Mouse (Mus musculus): ENCODE results near the gene Foxf2. TPM values are rescaled to one million over a fixed set of nuclear protein-coding genes. Genes with fewer than 3 reads are reported as not detected.

Gene Foxf2
- total RNA-seq, 1 experiment, result 0.80 TPM

GRCm38 (mm10) chr13:31614724-31615465, 10.7 kb upstream of the Foxf2 start:
- Histone ChIP-seq H3K4me1 (ENCODE audit: control insufficient read depth in 2 of 2, insufficient read depth in 2 of 2, low read length in 2 of 2, poor library complexity in 1 of 2) (no peaks in the 10 kb centered on the region), H3K4me3 (ENCODE audit: insufficient read depth in 1 of 2, low read depth in 1 of 2, low read length in 2 of 2, poor library complexity in 1 of 2, severe bottlenecking in 1 of 2) (no peak overlapping the region), H3K9me3 (ENCODE audit: control insufficient read depth, insufficient read depth, low read depth, low read length) (no peaks in the 10 kb centered on the region), H3K36me3 (ENCODE audit: control insufficient read depth, insufficient read depth, low read length, poor library complexity, severe bottlenecking) (no peaks in the 10 kb centered on the region), H3K9ac (ENCODE audit: insufficient read depth, low read depth, low read length, poor library complexity, severe bottlenecking) (no peak overlapping the region), H3K27ac (ENCODE audit: insufficient read depth, low read depth, low read length, poor library complexity, severe bottlenecking) (no peak overlapping the region)
- DNase-seq (ENCODE audit: low read depth, low spot score), result no peak
- in situ Hi-C loops (cut with MboI; ENCODE audit: low sequenced_read_pairs in 2 of 2, unreplicated experiment in 2 of 2), result loop anchor here (10.0 to 25.0 kb wide), 3 partner anchors 528 to 1053 kb away; no protein-coding TSS in a partner anchor
- TF ChIP-seq CHD2 (IDR thresholded peaks at IDR 0.05; ENCODE audit: low read depth, low read length), result no peak
- TF ChIP-seq ZNF384 (IDR thresholded peaks at IDR 0.05; ENCODE audit: low read depth, low read length), result no peak
- TF ChIP-seq ZC3H11A (IDR thresholded peaks at IDR 0.05; ENCODE audit: borderline replicate concordance, low read depth, low read length), result no peak
- no peak for TF ChIP-seq HCFC1 (IDR thresholded peaks at IDR 0.05; ENCODE audit: borderline replicate concordance, insufficient read depth, low read length)
- TF ChIP-seq MAFK (IDR thresholded peaks at IDR 0.05; ENCODE audit: insufficient read depth, low read depth, low read length), result no peak

DNA sequence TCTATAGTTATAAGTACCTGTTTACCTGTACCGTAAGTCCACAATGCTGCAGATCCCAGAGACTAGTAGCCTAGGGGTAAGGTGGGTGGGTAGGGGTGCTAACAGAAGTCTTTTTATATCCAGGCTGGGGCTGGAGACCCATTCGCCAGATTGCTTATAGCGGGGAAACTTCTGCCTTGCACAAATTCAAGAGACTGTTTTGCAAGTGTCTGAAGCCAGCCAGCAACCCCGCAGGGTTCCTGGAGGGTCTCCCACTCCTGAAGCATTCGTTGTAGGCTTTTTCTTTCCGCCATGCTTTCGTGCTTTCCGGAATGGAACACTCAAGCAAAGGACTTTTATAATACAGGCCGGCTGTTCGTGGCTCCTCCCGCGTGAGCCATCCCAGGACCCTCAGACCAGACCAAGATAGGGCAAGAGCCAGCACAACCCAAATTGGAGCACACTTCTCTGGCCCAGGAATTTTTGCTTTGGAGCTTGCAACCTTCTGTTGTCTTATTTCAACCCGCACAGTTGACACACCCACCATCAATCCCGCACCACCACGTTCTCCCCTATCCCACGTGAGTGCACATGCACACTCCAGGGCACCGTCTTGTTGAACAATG, 10.0 kb upstream of the Foxf2 start:
- H3K9me3 ChIP-seq (ENCODE audit: control insufficient read depth, insufficient read depth, low read depth, low read length), result no peaks in the 10 kb centered on the region
- no peak overlapping the region for H3K4me3 ChIP-seq (ENCODE audit: insufficient read depth in 1 of 2, low read depth in 1 of 2, low read length in 2 of 2, poor library complexity in 1 of 2, severe bottlenecking in 1 of 2)
- no peaks in the 10 kb centered on the region for H3K36me3 ChIP-seq (ENCODE audit: control insufficient read depth, insufficient read depth, low read length, poor library complexity, severe bottlenecking)
- H3K4me1 ChIP-seq (ENCODE audit: control insufficient read depth in 2 of 2, insufficient read depth in 2 of 2, low read length in 2 of 2, poor library complexity in 1 of 2), result no peaks in the 10 kb centered on the region; a peak in 1 of 4 replicates
- in situ Hi-C loops (cut with MboI; ENCODE audit: low sequenced_read_pairs in 2 of 2, unreplicated experiment in 2 of 2), result loop anchor here (10.0 to 25.0 kb wide), 3 partner anchors 528 to 1053 kb away; no protein-coding TSS in a partner anchor
- TF ChIP-seq ZNF384 (IDR thresholded peaks at IDR 0.05; ENCODE audit: low read depth, low read length) (no peak), CHD2 (IDR thresholded peaks at IDR 0.05; ENCODE audit: low read depth, low read length) (no peak)
- no peak overlapping the region for H3K27ac ChIP-seq (ENCODE audit: insufficient read depth, low read depth, low read length, poor library complexity, severe bottlenecking)
- DNase-seq (ENCODE audit: low read depth, low spot score), result no peak
- H3K9ac ChIP-seq (ENCODE audit: insufficient read depth, low read depth, low read length, poor library complexity, severe bottlenecking), result no peak overlapping the region

GRCm38 (mm10) chr13:31618001-31618400, 7.6 kb upstream of the Foxf2 start:
- no peaks in the 10 kb centered on the region for H3K9me3 ChIP-seq (ENCODE audit: control insufficient read depth, insufficient read depth, low read depth, low read length)
- no peak overlapping the region for H3K4me3 ChIP-seq (ENCODE audit: insufficient read depth in 1 of 2, low read depth in 1 of 2, low read length in 2 of 2, poor library complexity in 1 of 2, severe bottlenecking in 1 of 2)
- H3K36me3 ChIP-seq (ENCODE audit: control insufficient read depth, insufficient read depth, low read length, poor library complexity, severe bottlenecking), result no peaks in the 10 kb centered on the region
- no peaks in the 10 kb centered on the region; a peak in 1 of 4 replicates for H3K4me1 ChIP-seq (ENCODE audit: control insufficient read depth in 2 of 2, insufficient read depth in 2 of 2, low read length in 2 of 2, poor library complexity in 1 of 2)
- in situ Hi-C loops (cut with MboI; ENCODE audit: low sequenced_read_pairs in 2 of 2, unreplicated experiment in 2 of 2), result loop anchor here (10.0 to 25.0 kb wide), 3 partner anchors 531 to 1056 kb away; no protein-coding TSS in a partner anchor
- H3K9ac ChIP-seq (ENCODE audit: insufficient read depth, low read depth, low read length, poor library complexity, severe bottlenecking), result no peak overlapping the region
- no peak overlapping the region for H3K27ac ChIP-seq (ENCODE audit: insufficient read depth, low read depth, low read length, poor library complexity, severe bottlenecking)
- TF ChIP-seq ZNF384 (IDR thresholded peaks at IDR 0.05; ENCODE audit: low read depth, low read length), result no peak
- no peak for TF ChIP-seq HCFC1 (IDR thresholded peaks at IDR 0.05; ENCODE audit: borderline replicate concordance, insufficient read depth, low read length)
- TF ChIP-seq ZC3H11A (IDR thresholded peaks at IDR 0.05; ENCODE audit: borderline replicate concordance, low read depth, low read length), result no peak
- TF ChIP-seq CHD2 (IDR thresholded peaks at IDR 0.05; ENCODE audit: low read depth, low read length), result no peak
- TF ChIP-seq MAFK (IDR thresholded peaks at IDR 0.05; ENCODE audit: insufficient read depth, low read depth, low read length), result no peak
- no peak for DNase-seq (ENCODE audit: low read depth, low spot score)

GRCm38 (mm10) chr13:31618416-31618815, 7.2 kb upstream of the Foxf2 start:
- H3K9ac ChIP-seq (ENCODE audit: insufficient read depth, low read depth, low read length, poor library complexity, severe bottlenecking), result no peak overlapping the region
- in situ Hi-C loops (cut with MboI; ENCODE audit: low sequenced_read_pairs in 2 of 2, unreplicated experiment in 2 of 2), result loop anchor here (10.0 to 25.0 kb wide), 3 partner anchors 531 to 1056 kb away; no protein-coding TSS in a partner anchor

More at GRCm38 (mm10) chr13:31618416-31618815, 7.2 kb upstream of the Foxf2 start:
- Histone ChIP-seq H3K4me1 (ENCODE audit: control insufficient read depth in 2 of 2, insufficient read depth in 2 of 2, low read length in 2 of 2, poor library complexity in 1 of 2) (no peaks in the 10 kb centered on the region; a peak in 1 of 4 replicates), H3K27ac (ENCODE audit: insufficient read depth, low read depth, low read length, poor library complexity, severe bottlenecking) (no peak overlapping the region), H3K36me3 (ENCODE audit: control insufficient read depth, insufficient read depth, low read length, poor library complexity, severe bottlenecking) (no peaks in the 10 kb centered on the region), H3K9me3 (ENCODE audit: control insufficient read depth, insufficient read depth, low read depth, low read length) (no peaks in the 10 kb centered on the region), H3K4me3 (ENCODE audit: insufficient read depth in 1 of 2, low read depth in 1 of 2, low read length in 2 of 2, poor library complexity in 1 of 2, severe bottlenecking in 1 of 2) (no peak overlapping the region)
- TF ChIP-seq ZNF384 (IDR thresholded peaks at IDR 0.05; ENCODE audit: low read depth, low read length) (no peak), CHD2 (IDR thresholded peaks at IDR 0.05; ENCODE audit: low read depth, low read length) (no peak), ZC3H11A (IDR thresholded peaks at IDR 0.05; ENCODE audit: borderline replicate concordance, low read depth, low read length) (peak; percentile 76), MAFK (IDR thresholded peaks at IDR 0.05; ENCODE audit: insufficient read depth, low read depth, low read length) (no peak), HCFC1 (IDR thresholded peaks at IDR 0.05; ENCODE audit: borderline replicate concordance, insufficient read depth, low read length) (no peak)
- no peak for DNase-seq (ENCODE audit: low read depth, low spot score)
